Mouse (Mus musculus) E14TG2a.4 (cell line): Measurements from ENCODE around the gene Myo10.

Experiments used
- CTCF ChIP-seq: conservative IDR thresholded peaks from 2 replicates; pipeline ENCODE4 v1.5.1; 2014; ENCODE audit warnings: low read length
- POU5F1 ChIP-seq: IDR thresholded peaks from 2 replicates; pipeline ENCODE4 v1.6.1; 2014; ENCODE audit warnings: low read length, borderline replicate concordance

DNA sequence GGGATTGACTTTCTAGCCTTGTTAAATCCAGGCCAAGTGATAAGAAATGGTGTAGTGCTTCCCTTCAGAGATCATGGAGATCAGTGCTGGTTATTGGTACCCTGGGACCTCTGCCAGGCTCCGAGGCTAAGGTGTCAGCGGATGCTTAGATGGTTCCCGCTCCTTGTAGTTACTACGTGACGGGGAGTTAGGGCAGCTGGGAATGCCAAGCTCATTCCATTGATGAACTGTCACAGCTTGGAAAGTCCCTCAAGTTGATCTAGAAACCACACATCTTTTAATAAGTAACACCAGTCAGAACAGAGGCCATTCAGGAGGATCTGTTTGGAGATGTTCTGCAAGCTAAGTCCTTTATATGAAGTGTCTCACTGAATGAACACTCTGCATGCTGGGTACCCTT is 16.9 kb downstream of the Myo10 start:
- TF ChIP-seq CTCF (no peak), POU5F1 (no peak)
